Mouse (Mus musculus) intestine, embryonic 15.5 days (tissue): ENCODE results near the gene Ppp1r21. TPM values are rescaled to one million over a fixed set of nuclear protein-coding genes. Genes with fewer than 3 reads are reported as not detected.

Experiments
- ATAC-seq: fragments of 200-750 bp; cut with Nextera tagmentation; 2 replicates; pipeline ENCODE4 v1.8.0; 2017; ENCODE audit warnings: moderate TSS enrichment, moderate library complexity
- H3K27ac ChIP-seq: fragments of 300-500 bp; sonication (generic); 2 replicates; pipeline ENCODE4 v1.5.1; 2015; ENCODE audit warnings: mild to moderate bottlenecking, inconsistent platforms
- H3K27me3 ChIP-seq: fragments of 300-500 bp; sonication (generic); replicated peaks from 2 replicates; pipeline ENCODE4 v1.6.1; 2015; ENCODE audit warnings: inconsistent platforms
- H3K36me3 ChIP-seq: fragments of 300-500 bp; sonication (generic); 2 replicates; pipeline ENCODE4 v1.6.1; 2015; ENCODE audit warnings: inconsistent platforms
- H3K4me1 ChIP-seq: fragments of 300-500 bp; sonication (generic); replicated peaks from 2 replicates; pipeline ENCODE4 v1.6.1; 2015; ENCODE audit warnings: inconsistent platforms
- H3K4me2 ChIP-seq: fragments of 300-500 bp; sonication (generic); replicated peaks from 2 replicates; pipeline ENCODE4 v1.6.1; 2015; ENCODE audit warnings: mild to moderate bottlenecking, inconsistent platforms
- H3K4me3 ChIP-seq: fragments of 300-500 bp; sonication (generic); replicated peaks from 2 replicates; pipeline ENCODE4 v1.5.1; 2015; ENCODE audit warnings: inconsistent platforms
- H3K9ac ChIP-seq: fragments of 300-500 bp; sonication (generic); 2 replicates; pipeline ENCODE4 v1.6.1; 2015; ENCODE audit warnings: inconsistent platforms
- H3K9me3 ChIP-seq: fragments of 300-500 bp; sonication (generic); 2 replicates; pipeline ENCODE4 v1.6.1; 2016; ENCODE audit warnings: inconsistent platforms
- WGBS: fragments of 180-500 bp; shearing (Covaris S2); methylation state at CpG from one replicate; pipeline ENCODE4 v1.1.7; 2015; 5-methylcytosine and 5-hydroxymethylcytosine counted together
- polyA plus RNA-seq: library from polyadenylated mRNA; unstranded; fragments of >200 nt; fragmentation: Nextera tagmentation; extraction: Ambion mirVana; gene quantifications from 2 replicates; pipeline ENCODE4 v1.2.1, GENCODE M21; 2015

Ppp1r21 gene
- polyA plus RNA-seq, 1 experiment from 2014 or later, result 21.4 TPM

GRCm38 (mm10) chr17:88531176-88531575, 1.3 kb downstream of the Ppp1r21 start:
- H3K36me3 ChIP-seq, result no peaks in the 10 kb centered on the region
- ATAC-seq, result no peak
- H3K27ac ChIP-seq, result no peak overlapping the region
- H3K9ac ChIP-seq, result no peak overlapping the region
- H3K27me3 ChIP-seq, result no peaks in the 10 kb centered on the region
- no peaks in the 10 kb centered on the region for H3K9me3 ChIP-seq
- H3K4me2 ChIP-seq, result peak overlapping the region; percentile 81; the same call in 1 of the 2 replicates
- H3K4me3 ChIP-seq, result no peak overlapping the region
- H3K4me1 ChIP-seq, result 0 out of 2 replicates have a peak, but pooled peaks cover 8% of the 10 kb centered on the region
- 60% methylated on average over 6 of the region's 6 CpGs for WGBS

- Histone ChIP-seq H3K36me3 (no peaks in the 10 kb centered on the region), H3K4me3 (no peak overlapping the region), H3K9me3 (no peaks in the 10 kb centered on the region), H3K9ac (no peak overlapping the region), H3K4me1 (no peaks in the 10 kb centered on the region), H3K27me3 (no peaks in the 10 kb centered on the region), H3K27ac (no peak overlapping the region), H3K4me2 (no peak overlapping the region)
- no peak for ATAC-seq
- WGBS, result 89% methylated on average over 8 of the region's 8 CpGs
These were observed 8.0 kb downstream of the Ppp1r21 start for GRCm38 (mm10) chr17:88537842-88538430.

GRCm38 (mm10) chr17:88542771-88543416, 13.0 kb downstream of the Ppp1r21 start:
- peaks cover 8% of the 10 kb centered on the region; the same call in 1 of the 2 replicates for H3K36me3 ChIP-seq
- WGBS, result 29% methylated on average over 15 of the region's 15 CpGs
- H3K4me1 ChIP-seq, result no peaks in the 10 kb centered on the region
- H3K9me3 ChIP-seq, result no peaks in the 10 kb centered on the region
- H3K4me3 ChIP-seq, result no peak overlapping the region
- H3K27ac ChIP-seq, result peak overlapping the region; percentile 65; the same call in 1 of the 2 replicates
- ATAC-seq, result peak; percentile 96
- H3K9ac ChIP-seq, result no peak overlapping the region
- peak overlapping the region; percentile 28; the same call in 1 of the 2 replicates for H3K4me2 ChIP-seq
- no peaks in the 10 kb centered on the region for H3K27me3 ChIP-seq

- Histone ChIP-seq H3K9me3 (no peaks in the 10 kb centered on the region), H3K4me1 (no peaks in the 10 kb centered on the region), H3K4me3 (no peak overlapping the region), H3K27me3 (no peaks in the 10 kb centered on the region), H3K4me2 (peak overlapping the region; percentile 28), H3K36me3 (peaks cover 8% of the 10 kb centered on the region; the same call in 1 of the 2 replicates), H3K27ac (peak overlapping the region; percentile 65; the same call in 1 of the 2 replicates), H3K9ac (no peak overlapping the region)
- peak; percentile 50 for ATAC-seq
- WGBS, result 55% methylated on average over 3 of the region's 3 CpGs
These were observed 13.5 kb downstream of the Ppp1r21 start for GRCm38 (mm10) chr17:88543417-88543782.

- Histone ChIP-seq H3K27me3 (no peaks in the 10 kb centered on the region), H3K9ac (no peak overlapping the region), H3K27ac (no peak overlapping the region), H3K4me1 (no peaks in the 10 kb centered on the region), H3K4me2 (no peak overlapping the region), H3K9me3 (no peaks in the 10 kb centered on the region), H3K36me3 (peaks cover 8% of the 10 kb centered on the region; the same call in 1 of the 2 replicates), H3K4me3 (no peak overlapping the region)
- ATAC-seq, result no peak
- 88% methylated on average over 15 of the region's 15 CpGs for WGBS
These were observed 15.4 kb downstream of the Ppp1r21 start for GRCm38 (mm10) chr17:88545217-88545784.

- no peak overlapping the region for H3K4me2 ChIP-seq
- no peak overlapping the region for H3K4me3 ChIP-seq
- no peak overlapping the region for H3K27ac ChIP-seq
- WGBS, result 82% methylated on average over 4 of the region's 4 CpGs
- no peaks in the 10 kb centered on the region for H3K4me1 ChIP-seq
- no peaks in the 10 kb centered on the region for H3K27me3 ChIP-seq
- no peak for ATAC-seq
- H3K36me3 ChIP-seq, result peaks cover 8% of the 10 kb centered on the region; the same call in 1 of the 2 replicates
- no peaks in the 10 kb centered on the region for H3K9me3 ChIP-seq
- no peak overlapping the region for H3K9ac ChIP-seq
These were observed 16.8 kb downstream of the Ppp1r21 start for GRCm38 (mm10) chr17:88546745-88547144.

- no peak for ATAC-seq
- no peak overlapping the region for H3K27ac ChIP-seq
- H3K9me3 ChIP-seq, result no peaks in the 10 kb centered on the region
- WGBS, result 77% methylated on average over 24 of the region's 24 CpGs
- no peak overlapping the region for H3K4me2 ChIP-seq
- peaks cover 19% of the 10 kb centered on the region for H3K4me1 ChIP-seq
- H3K4me3 ChIP-seq, result no peak overlapping the region
- no peak overlapping the region for H3K9ac ChIP-seq
- no peaks in the 10 kb centered on the region for H3K27me3 ChIP-seq
- peaks cover 8% of the 10 kb centered on the region; the same call in 1 of the 2 replicates for H3K36me3 ChIP-seq
These were observed 19.7 kb downstream of the Ppp1r21 start for GRCm38 (mm10) chr17:88549411-88550191.

- no peak for ATAC-seq
- Histone ChIP-seq H3K9me3 (no peaks in the 10 kb centered on the region), H3K4me2 (no peak overlapping the region), H3K27ac (no peak overlapping the region), H3K4me1 (peaks cover 19% of the 10 kb centered on the region), H3K27me3 (no peaks in the 10 kb centered on the region), H3K9ac (no peak overlapping the region), H3K4me3 (no peak overlapping the region), H3K36me3 (peaks cover 6% of the 10 kb centered on the region; the same call in 1 of the 2 replicates)
- WGBS, result 74% methylated on average over 5 of the region's 5 CpGs
These were observed 20.4 kb downstream of the Ppp1r21 start for GRCm38 (mm10) chr17:88550351-88550750.

GRCm38 (mm10) chr17:88550981-88551940, 21.3 kb downstream of the Ppp1r21 start:
- Histone ChIP-seq H3K9ac (no peak overlapping the region), H3K27ac (no peak overlapping the region), H3K4me3 (no peak overlapping the region), H3K27me3 (no peaks in the 10 kb centered on the region), H3K36me3 (peaks cover 3% of the 10 kb centered on the region; the same call in 1 of the 2 replicates), H3K4me2 (no peak overlapping the region), H3K9me3 (no peaks in the 10 kb centered on the region), H3K4me1 (peaks cover 19% of the 10 kb centered on the region)
- ATAC-seq, result no peak
- 56% methylated on average over 10 of the region's 10 CpGs for WGBS

- 27% methylated on average over 6 of the region's 6 CpGs for WGBS
- H3K9me3 ChIP-seq, result no peaks in the 10 kb centered on the region
- H3K4me3 ChIP-seq, result no peak overlapping the region
- H3K4me2 ChIP-seq, result no peak overlapping the region
- H3K4me1 ChIP-seq, result peaks cover 19% of the 10 kb centered on the region
- H3K36me3 ChIP-seq, result peaks cover 2% of the 10 kb centered on the region; the same call in 1 of the 2 replicates
- H3K27ac ChIP-seq, result no peak overlapping the region
- H3K9ac ChIP-seq, result no peak overlapping the region
- H3K27me3 ChIP-seq, result no peaks in the 10 kb centered on the region
- no peak for ATAC-seq
These were observed 22.6 kb downstream of the Ppp1r21 start for GRCm38 (mm10) chr17:88552556-88552955.

- peak; percentile 21 for ATAC-seq
- H3K9me3 ChIP-seq, result no peaks in the 10 kb centered on the region
- H3K4me2 ChIP-seq, result no peak overlapping the region
- peak overlapping the region; percentile 13; the same call in 1 of the 2 replicates for H3K27ac ChIP-seq
- no peak overlapping the region; the same call in 1 of the 2 replicates for H3K9ac ChIP-seq
- H3K27me3 ChIP-seq, result no peaks in the 10 kb centered on the region
- peaks cover 19% of the 10 kb centered on the region for H3K4me1 ChIP-seq
- 35% methylated on average over 8 of the region's 8 CpGs for WGBS
- H3K4me3 ChIP-seq, result no peak overlapping the region
- H3K36me3 ChIP-seq, result no peaks in the 10 kb centered on the region; the same call in 1 of the 2 replicates
These were observed 23.1 kb downstream of the Ppp1r21 start for GRCm38 (mm10) chr17:88553001-88553449.
